Mouse (Mus musculus): ENCODE data around the gene Cbx2. TPM values are rescaled to one million over a fixed set of nuclear protein-coding genes. Genes with fewer than 3 reads are reported as not detected.

Gene Cbx2
- polyA plus RNA-seq (2016; fragmentation: Nextera tagmentation; extraction: Ambion mirVana) = 46.6 and 47.6 TPM in 2 replicates

- Histone ChIP-seq H3K9ac (peak within 1 kb of the TSS; percentile 94), H3K27ac (peak within 1 kb of the TSS; percentile 74), H3K4me1 (peaks cover 31% of the 10 kb centered on the region), H3K36me3 (peaks cover 27% of the 10 kb centered on the region), H3K4me3 (peak within 1 kb of the TSS; percentile 88), H3K4me2 (replicated peaks) (peak within 1 kb of the TSS; percentile 86), H3K27me3 (replicated peaks) (no peaks in the 10 kb centered on the region; the same call in 1 of the 2 replicates), H3K9me3 (no peaks in the 10 kb centered on the region)
- WGBS = under 1% methylated on average over 88 of the region's 99 CpGs
- peak; percentile 94 for ATAC-seq (ENCODE audit: low FRiP score, low read depth)
Observed at GRCm38 (mm10) chr11:119022895-119023615, at the start of gene Cbx2. Gene Cbx2 (plus strand): TSS chr11:119022962.

- no peak overlapping the region for H3K9ac ChIP-seq
- WGBS = 66% methylated on average over 7 of the region's 7 CpGs
- no peak overlapping the region for H3K4me3 ChIP-seq
- H3K36me3 ChIP-seq = no peaks in the 10 kb centered on the region
- no peaks in the 10 kb centered on the region for H3K9me3 ChIP-seq
- ATAC-seq (ENCODE audit: low FRiP score, low read depth) = no peak
- H3K4me2 ChIP-seq (replicated peaks) = no peak overlapping the region
- peaks cover 6% of the 10 kb centered on the region; the same call in 1 of the 2 replicates for H3K27me3 ChIP-seq (replicated peaks)
- no peak overlapping the region for H3K27ac ChIP-seq
- H3K4me1 ChIP-seq = peaks cover 25% of the 10 kb centered on the region
Observed at GRCm38 (mm10) chr11:118974340-118974739, 48.4 kb upstream of the Cbx2 start.

GRCm38 (mm10) chr11:118975427-118975826 is 47.3 kb upstream of the Cbx2 start:
- Histone ChIP-seq H3K4me3 (no peak overlapping the region), H3K4me2 (replicated peaks) (peak overlapping the region; percentile 32; the same call in 1 of the 2 replicates), H3K36me3 (no peaks in the 10 kb centered on the region), H3K27me3 (replicated peaks) (peaks cover 6% of the 10 kb centered on the region; the same call in 1 of the 2 replicates), H3K4me1 (peaks cover 25% of the 10 kb centered on the region), H3K27ac (no peak overlapping the region), H3K9ac (0 out of 2 replicates have a peak overlapping the region, but pooled peaks have one; percentile 10), H3K9me3 (no peaks in the 10 kb centered on the region)
- no peak; the same call in 1 of the 2 replicates for ATAC-seq (ENCODE audit: low FRiP score, low read depth)
- WGBS = 3% methylated on average over 10 of the region's 10 CpGs

- Histone ChIP-seq H3K9me3 (no peaks in the 10 kb centered on the region), H3K27me3 (replicated peaks) (peaks cover 6% of the 10 kb centered on the region; the same call in 1 of the 2 replicates), H3K4me3 (no peak overlapping the region), H3K4me1 (peaks cover 25% of the 10 kb centered on the region), H3K9ac (0 out of 2 replicates have a peak overlapping the region, but pooled peaks have one; percentile 10), H3K4me2 (replicated peaks) (peak overlapping the region; percentile 32; the same call in 1 of the 2 replicates), H3K27ac (no peak overlapping the region), H3K36me3 (no peaks in the 10 kb centered on the region)
- 19% methylated on average over 12 of the region's 12 CpGs for WGBS
- no peak for ATAC-seq (ENCODE audit: low FRiP score, low read depth)
Observed at GRCm38 (mm10) chr11:118975917-118976316, 46.8 kb upstream of the Cbx2 start.

GRCm38 (mm10) chr11:118980388-118980787 is 42.4 kb upstream of the Cbx2 start:
- H3K4me1 ChIP-seq = peaks cover 11% of the 10 kb centered on the region; the same call in 1 of the 2 replicates
- no peaks in the 10 kb centered on the region for H3K9me3 ChIP-seq
- H3K9ac ChIP-seq = no peak overlapping the region
- H3K4me3 ChIP-seq = no peak overlapping the region
- no peak overlapping the region for H3K27ac ChIP-seq
- ATAC-seq (ENCODE audit: low FRiP score, low read depth) = no peak
- 82% methylated on average over 2 of the region's 2 CpGs for WGBS
- no peak overlapping the region for H3K4me2 ChIP-seq (replicated peaks)
- H3K36me3 ChIP-seq = no peaks in the 10 kb centered on the region
- peaks cover 6% of the 10 kb centered on the region; the same call in 1 of the 2 replicates for H3K27me3 ChIP-seq (replicated peaks)

- Histone ChIP-seq H3K9ac (no peak overlapping the region), H3K4me3 (no peak overlapping the region), H3K4me1 (peaks cover 6% of the 10 kb centered on the region; the same call in 1 of the 2 replicates), H3K27ac (no peak overlapping the region), H3K4me2 (replicated peaks) (no peak overlapping the region), H3K36me3 (no peaks in the 10 kb centered on the region), H3K9me3 (no peaks in the 10 kb centered on the region), H3K27me3 (replicated peaks) (peaks cover 6% of the 10 kb centered on the region; the same call in 1 of the 2 replicates)
- no peak for ATAC-seq (ENCODE audit: low FRiP score, low read depth)
- 73% methylated on average over 18 of the region's 18 CpGs for WGBS
Observed at GRCm38 (mm10) chr11:118981012-118981776, 41.6 kb upstream of the Cbx2 start.

- H3K27me3 ChIP-seq (replicated peaks) = peaks cover 6% of the 10 kb centered on the region; the same call in 1 of the 2 replicates
- H3K9me3 ChIP-seq = no peaks in the 10 kb centered on the region
- no peak for ATAC-seq (ENCODE audit: low FRiP score, low read depth)
- no peaks in the 10 kb centered on the region for H3K36me3 ChIP-seq
- H3K4me3 ChIP-seq = no peak overlapping the region
- no peak overlapping the region for H3K4me2 ChIP-seq (replicated peaks)
- H3K9ac ChIP-seq = no peak overlapping the region
- no peak overlapping the region for H3K27ac ChIP-seq
- peaks cover 6% of the 10 kb centered on the region; the same call in 1 of the 2 replicates for H3K4me1 ChIP-seq
- 56% methylated on average over 12 of the region's 12 CpGs for WGBS
Observed at GRCm38 (mm10) chr11:118982593-118983113, 40.1 kb upstream of the Cbx2 start.

GRCm38 (mm10) chr11:118985571-118985970 is 37.2 kb upstream of the Cbx2 start:
- no peak overlapping the region for H3K27ac ChIP-seq
- no peaks in the 10 kb centered on the region for H3K27me3 ChIP-seq (replicated peaks)
- H3K9me3 ChIP-seq = no peaks in the 10 kb centered on the region
- no peak overlapping the region for H3K4me3 ChIP-seq
- H3K4me2 ChIP-seq (replicated peaks) = no peak overlapping the region
- peaks cover 6% of the 10 kb centered on the region; the same call in 1 of the 2 replicates for H3K4me1 ChIP-seq
- ATAC-seq (ENCODE audit: low FRiP score, low read depth) = no peak
- H3K9ac ChIP-seq = no peak overlapping the region
- H3K36me3 ChIP-seq = no peaks in the 10 kb centered on the region
- 55% methylated on average over 5 of the region's 5 CpGs for WGBS

- WGBS = 92% methylated on average over 10 of the region's 10 CpGs
- Histone ChIP-seq H3K9me3 (no peaks in the 10 kb centered on the region), H3K36me3 (no peaks in the 10 kb centered on the region), H3K9ac (no peak within 1 kb of the TSS), H3K27ac (no peak within 1 kb of the TSS), H3K4me1 (peaks cover 6% of the 10 kb centered on the region; the same call in 1 of the 2 replicates), H3K4me3 (no peak within 1 kb of the TSS), H3K4me2 (replicated peaks) (no peak within 1 kb of the TSS), H3K27me3 (replicated peaks) (no peaks in the 10 kb centered on the region)
- ATAC-seq (ENCODE audit: low FRiP score, low read depth) = no peak
Observed at GRCm38 (mm10) chr11:118987999-118988398, 34.8 kb upstream of the Cbx2 start, which contains the start of gene Enpp7. Gene Enpp7 (plus strand): TSS chr11:118988188.

GRCm38 (mm10) chr11:118992781-118993180 is 30.0 kb upstream of the Cbx2 start:
- no peak overlapping the region for H3K9ac ChIP-seq

GRCm38 (mm10) chr11:118995448-118995847 is 27.3 kb upstream of the Cbx2 start:
- Histone ChIP-seq H3K4me2 (replicated peaks) (no peak overlapping the region), H3K27ac (no peak overlapping the region), H3K4me1 (peaks cover 28% of the 10 kb centered on the region), H3K9ac (no peak overlapping the region), H3K27me3 (replicated peaks) (0 out of 2 replicates have a peak, but pooled peaks cover 9% of the 10 kb centered on the region), H3K4me3 (no peak overlapping the region), H3K36me3 (no peaks in the 10 kb centered on the region), H3K9me3 (no peaks in the 10 kb centered on the region)
- WGBS = 29% methylated on average over 4 of the region's 4 CpGs
- ATAC-seq (ENCODE audit: low FRiP score, low read depth) = no peak

More at GRCm38 (mm10) chr11:118992781-118993180, 30.0 kb upstream of the Cbx2 start:
- 0 out of 2 replicates have a peak, but pooled peaks cover 4% of the 10 kb centered on the region for H3K27me3 ChIP-seq (replicated peaks)
- 77% methylated on average over 3 of the region's 3 CpGs for WGBS
- ATAC-seq (ENCODE audit: low FRiP score, low read depth) = no peak
- H3K4me2 ChIP-seq (replicated peaks) = no peak overlapping the region
- no peak overlapping the region for H3K4me3 ChIP-seq
- no peaks in the 10 kb centered on the region for H3K9me3 ChIP-seq
- no peaks in the 10 kb centered on the region for H3K36me3 ChIP-seq
- no peak overlapping the region for H3K27ac ChIP-seq
- peaks cover 10% of the 10 kb centered on the region for H3K4me1 ChIP-seq
